ENCODE assay signal across 8 mouse cellular contexts in genomic region chr6:120970939-120971796, GRCm38 (mm10). TPM values are rescaled to one million over a fixed set of nuclear protein-coding genes. Genes with fewer than 3 reads are reported as not detected.
A peak's percentile ranks its signal among the peaks of the same experiment; 100 is the strongest.
DNase-seq lines count a peak whose midpoint lies in the region; ATAC-seq and TF ChIP-seq lines count a peak whose summit lies in the region.

No protein-coding gene starts in this region.

- no peaks in the 10 kb centered on the region for H3K4me1 ChIP-seq in liver, embryonic 14.5 days (replicated peaks; ENCODE audit: control insufficient read depth in 2 of 2, insufficient read depth in 2 of 2, low read length in 1 of 2)
- no peaks in the 10 kb centered on the region for H3K4me1 ChIP-seq in liver, embryonic 12.5 days
- H3K4me1 ChIP-seq in forebrain, postnatal 0 days (ENCODE audit: insufficient read depth) = no peaks in the 10 kb centered on the region
- H3K4me1 ChIP-seq in midbrain, embryonic 15.5 days = no peaks in the 10 kb centered on the region

- H3K27ac ChIP-seq in liver, embryonic 14.5 days = no peak overlapping the region
- no peak overlapping the region for H3K27ac ChIP-seq in liver, embryonic 12.5 days
- no peak overlapping the region for H3K27ac ChIP-seq in forebrain, postnatal 0 days (ENCODE audit: low read depth, low read length)
- no peak overlapping the region for H3K27ac ChIP-seq in midbrain, embryonic 15.5 days

- 71% methylated on average over 8 of the region's 8 CpGs for WGBS in liver, embryonic 14.5 days (ENCODE audit: insufficient replicate concordance)
- 66% methylated on average over 8 of the region's 8 CpGs for WGBS in liver, embryonic 12.5 days (ENCODE audit: insufficient replicate concordance)
- WGBS in forebrain, postnatal 0 days = 68% methylated on average over 8 of the region's 8 CpGs
- 69% methylated on average over 8 of the region's 8 CpGs for WGBS in midbrain, embryonic 15.5 days

- H3K36me3 ChIP-seq in liver, embryonic 14.5 days (replicated peaks; ENCODE audit: control insufficient read depth, insufficient read depth, low read depth) = peaks cover 23% of the 10 kb centered on the region
- H3K36me3 ChIP-seq in liver, embryonic 12.5 days = peaks cover 57% of the 10 kb centered on the region
- H3K36me3 ChIP-seq in forebrain, postnatal 0 days (ENCODE audit: insufficient read depth) = peaks cover 47% of the 10 kb centered on the region
- peaks cover 22% of the 10 kb centered on the region; the same call in 1 of the 2 replicates for H3K36me3 ChIP-seq in midbrain, embryonic 15.5 days (replicated peaks)

- no peaks in the 10 kb centered on the region for H3K9me3 ChIP-seq in liver, embryonic 14.5 days (ENCODE audit: control insufficient read depth, low read length)
- no peaks in the 10 kb centered on the region for H3K9me3 ChIP-seq in liver, embryonic 12.5 days (replicated peaks)
- no peaks in the 10 kb centered on the region for H3K9me3 ChIP-seq in forebrain, postnatal 0 days (ENCODE audit: low read length)
- no peaks in the 10 kb centered on the region for H3K9me3 ChIP-seq in midbrain, embryonic 15.5 days

- peak; percentile 18; the same call in 1 of the 2 replicates for ATAC-seq in liver, embryonic 14.5 days (ENCODE audit: insufficient read depth)
- no peak for ATAC-seq in liver, embryonic 12.5 days
- peak; percentile 45 for ATAC-seq in erythroblast, adult 5-6 weeks (replicated peaks; ENCODE audit: low FRiP score, poor library complexity, severe bottlenecking)
- ATAC-seq in forebrain, postnatal 0 days = peak; percentile 16
- ATAC-seq in midbrain, embryonic 15.5 days (replicated peaks) = peak; percentile 62

- no peak overlapping the region for H3K9ac ChIP-seq in liver, embryonic 14.5 days (replicated peaks)
- no peak overlapping the region for H3K9ac ChIP-seq in liver, embryonic 12.5 days
- H3K9ac ChIP-seq in forebrain, postnatal 0 days = no peak overlapping the region
- no peak overlapping the region for H3K9ac ChIP-seq in midbrain, embryonic 15.5 days

- no peak overlapping the region for H3K4me2 ChIP-seq in liver, embryonic 14.5 days (ENCODE audit: low read depth)
- no peak overlapping the region for H3K4me2 ChIP-seq in liver, embryonic 12.5 days
- H3K4me2 ChIP-seq in forebrain, postnatal 0 days (ENCODE audit: low read depth) = no peak overlapping the region
- H3K4me2 ChIP-seq in midbrain, embryonic 15.5 days = no peak overlapping the region

- no peak for DNase-seq in liver, embryonic 14.5 days (ENCODE audit: low read depth in 3 of 3, low spot score in 3 of 3)
- no peak for DNase-seq in forebrain, postnatal 0 days
- no peak for DNase-seq in adrenal gland, postnatal 36 days
- DNase-seq in embryo, embryonic 10.5 days (ENCODE audit: low spot score) = no peak
- no peak for DNase-seq in adrenal gland, adult (ENCODE audit: inconsistent age in 2 of 2, low spot score in 1 of 2)

- H3K27me3 ChIP-seq in liver, embryonic 14.5 days (ENCODE audit: control insufficient read depth, insufficient read depth, low read length) = no peaks in the 10 kb centered on the region
- H3K27me3 ChIP-seq in liver, embryonic 12.5 days (replicated peaks) = no peaks in the 10 kb centered on the region
- no peaks in the 10 kb centered on the region for H3K27me3 ChIP-seq in forebrain, postnatal 0 days (ENCODE audit: insufficient read depth, low read length)
- H3K27me3 ChIP-seq in midbrain, embryonic 15.5 days (replicated peaks) = no peaks in the 10 kb centered on the region

- no peak overlapping the region for H3K4me3 ChIP-seq in liver, embryonic 14.5 days (ENCODE audit: insufficient read depth in 1 of 2, low read depth in 2 of 2, low read length in 2 of 2)
- H3K4me3 ChIP-seq in liver, embryonic 12.5 days = no peak overlapping the region
- no peak overlapping the region for H3K4me3 ChIP-seq in forebrain, postnatal 0 days (ENCODE audit: low read depth, low read length)
- H3K4me3 ChIP-seq in midbrain, embryonic 15.5 days = no peak overlapping the region

- TF ChIP-seq EP300 in liver, embryonic 14.5 days (IDR thresholded peaks at IDR 0.05; ENCODE audit: low read depth) = no peak

- TF ChIP-seq CTCF in liver, embryonic 14.5 days (IDR thresholded peaks at IDR 0.05; ENCODE audit: low read depth) = no peak
- TF ChIP-seq CTCF in forebrain, postnatal 0 days (IDR thresholded peaks at IDR 0.05; ENCODE audit: low read depth) = no peak

RNA-seq across cellular contexts. Expression of gene Bid, which starts 54.5 kb away (rescaled TPM):
- polyA plus RNA-seq in liver, embryonic 14.5 days (2012; rRNA removed) = 14.5 and 16.2 TPM in 2 replicates
- polyA plus RNA-seq in liver, embryonic 14.5 days (2014; fragmentation: Nextera tagmentation; extraction: Ambion mirVana) = 25.6 and 26.1 TPM in 2 replicates
- 32.4 and 32.9 TPM in 2 replicates for polyA plus RNA-seq in liver, embryonic 12.5 days (2016; fragmentation: Nextera tagmentation; extraction: Ambion mirVana)
- 19.6 and 21.3 TPM in 2 replicates for total RNA-seq in erythroblast, adult 5-6 weeks (2015; ENCODE audit: low replicate concordance)
- total RNA-seq in erythroblast, adult 5-6 weeks (2017; ENCODE audit: low replicate concordance) = 5.6 and 9.9 TPM in 2 replicates
- 26.9 and 27.3 TPM in 2 replicates for total RNA-seq in forebrain, postnatal 0 days (2014; rRNA removed)
- 38.4 and 44.9 TPM in 2 replicates for polyA plus RNA-seq in forebrain, postnatal 0 days (2015; fragmentation: Nextera tagmentation; extraction: Ambion mirVana)
- polyA plus RNA-seq in midbrain, embryonic 15.5 days (2015; fragmentation: Nextera tagmentation; extraction: Ambion mirVana) = 46.9 and 48.4 TPM in 2 replicates
- 1 to 10 TPM; 4.5 to 5.9 TPM for total RNA-seq in adrenal gland, postnatal 36 days (2021)
